Mouse (Mus musculus): ENCODE data around the gene Gadl1.

DNA sequence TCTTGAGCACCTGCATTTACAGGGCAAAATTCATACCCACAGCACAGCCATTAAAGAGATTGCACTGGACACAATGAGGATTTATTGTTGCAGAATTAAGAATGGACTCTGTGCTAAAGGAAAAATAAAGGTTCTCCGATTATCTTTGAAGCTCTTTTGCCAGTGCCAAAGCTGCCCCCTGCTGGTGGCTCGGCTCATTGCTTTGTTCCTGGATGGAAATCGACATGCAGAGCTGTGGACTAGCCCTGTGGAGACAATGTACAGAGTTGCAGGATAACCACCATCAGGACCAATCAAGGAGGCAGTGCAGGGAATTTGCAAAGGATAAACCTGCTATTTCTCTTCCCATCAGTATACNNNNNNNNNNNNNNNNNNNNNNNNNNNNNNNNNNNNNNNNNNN, 132.5 kb downstream of the Gadl1 start:
- TF ChIP-seq CTCF (IDR thresholded peaks at IDR 0.05; ENCODE audit: insufficient read depth, low read depth, low read length) (peak; percentile 61; the same call in 1 of the 2 replicates), POLR2A (IDR thresholded peaks at IDR 0.05; ENCODE audit: insufficient read depth, low read depth, low read length) (no peak)
